Mouse (Mus musculus): ENCODE results near the gene Vmn1r172. TPM values are rescaled to one million over a fixed set of nuclear protein-coding genes. Genes with fewer than 3 reads are reported as not detected.
"Not testable (repeated sequence)": the region's sequence is repeated elsewhere in the genome, so short reads cannot be mapped to it uniquely, and the experiment has no call there.

The Vmn1r172 gene
- polyA plus RNA-seq (2015; fragmentation: Nextera tagmentation; extraction: Ambion mirVana): not detected in 2 replicates

- Histone ChIP-seq H3K27me3 (ENCODE audit: insufficient read depth, low read length) (no peaks in the 10 kb centered on the region), H3K27ac (no peak within 1 kb of the TSS), H3K36me3 (ENCODE audit: insufficient read depth, low read length) (no peaks in the 10 kb centered on the region), H3K9me3 (replicated peaks; ENCODE audit: low read length) (no peaks in the 10 kb centered on the region), H3K4me2 (ENCODE audit: low read length) (no peak within 1 kb of the TSS), H3K4me1 (replicated peaks; ENCODE audit: insufficient read depth, low read length) (no peaks in the 10 kb centered on the region), H3K9ac (ENCODE audit: low read depth, low read length) (no peak within 1 kb of the TSS), H3K4me3 (replicated peaks; ENCODE audit: low read depth, low read length) (no peak within 1 kb of the TSS)
- DNase-seq (ENCODE audit: low spot score): no peak
- TF ChIP-seq CTCF (IDR thresholded peaks at IDR 0.05; ENCODE audit: low read depth): no peak
- no peak for ATAC-seq (replicated peaks; ENCODE audit: low FRiP score, low read depth)
- 70% methylated on average over 2 of the region's 2 CpGs for WGBS
Measured at GRCm38 (mm10) chr7:23658016-23658415, at the start of gene Vmn1r172. Gene Vmn1r172 (plus strand): TSS chr7:23658316.

- TF ChIP-seq CTCF (IDR thresholded peaks at IDR 0.05; ENCODE audit: low read depth): no peak
- Histone ChIP-seq H3K27ac (no peak within 1 kb of the TSS), H3K4me1 (replicated peaks; ENCODE audit: insufficient read depth, low read length) (no peaks in the 10 kb centered on the region), H3K4me3 (replicated peaks; ENCODE audit: low read depth, low read length) (no peak within 1 kb of the TSS), H3K9me3 (replicated peaks; ENCODE audit: low read length) (no peaks in the 10 kb centered on the region), H3K9ac (ENCODE audit: low read depth, low read length) (no peak within 1 kb of the TSS), H3K4me2 (ENCODE audit: low read length) (no peak within 1 kb of the TSS), H3K36me3 (ENCODE audit: insufficient read depth, low read length) (no peaks in the 10 kb centered on the region), H3K27me3 (ENCODE audit: insufficient read depth, low read length) (no peaks in the 10 kb centered on the region)
- ATAC-seq (replicated peaks; ENCODE audit: low FRiP score, low read depth) (no peak), DNase-seq (ENCODE audit: low spot score) (no peak)
Measured at GRCm38 (mm10) chr7:23630422-23630821, 27.7 kb upstream of the Vmn1r172 start, which contains the start of gene Vmn1r171. Gene Vmn1r171 (plus strand): TSS chr7:23630722.

DNA sequence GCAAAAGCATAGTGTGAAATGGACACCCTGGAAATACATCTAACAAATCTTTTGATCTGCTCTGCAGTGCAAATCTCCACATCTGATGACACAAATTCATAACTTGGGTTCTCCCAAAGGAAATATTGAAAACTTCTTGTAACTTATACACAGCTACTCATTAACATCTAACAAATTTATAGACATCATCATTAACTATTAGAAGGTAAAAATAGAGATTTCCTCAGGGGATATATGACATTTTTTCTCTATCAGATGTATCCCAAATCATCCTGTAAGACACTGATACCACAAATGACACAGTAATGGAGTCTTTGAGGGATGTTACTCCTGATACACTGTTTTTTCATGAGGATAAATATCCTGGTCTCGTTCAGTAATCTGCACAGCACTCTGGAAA, 42.3 kb downstream of the Vmn1r172 start, which contains the start of gene Vmn1r173:
Gene Vmn1r173, plus strand, starts transcription at position 301 of the 400 bp plus-strand sequence.
- H3K27ac ChIP-seq; H3K27me3 ChIP-seq (ENCODE audit: insufficient read depth, low read length); H3K4me1 ChIP-seq (replicated peaks; ENCODE audit: insufficient read depth, low read length); ATAC-seq (replicated peaks; ENCODE audit: low FRiP score, low read depth); H3K4me2 ChIP-seq (ENCODE audit: low read length); H3K9me3 ChIP-seq (replicated peaks; ENCODE audit: low read length); H3K36me3 ChIP-seq (ENCODE audit: insufficient read depth, low read length); H3K9ac ChIP-seq (ENCODE audit: low read depth, low read length); DNase-seq (ENCODE audit: low spot score); H3K4me3 ChIP-seq (replicated peaks; ENCODE audit: low read depth, low read length): not testable (repeated sequence)
- 57% methylated on average over 1 of the region's 1 CpGs for WGBS

Other genes with a start within 250 kb of the Vmn1r172 start
- not detected in 2 replicates for gene Vmn1r167, start 151.1 kb upstream of the Vmn1r172 start, polyA plus RNA-seq (2015; fragmentation: Nextera tagmentation; extraction: Ambion mirVana)
- not detected in 2 replicates for gene Vmn1r168, start 118.6 kb upstream of the Vmn1r172 start, polyA plus RNA-seq (2015; fragmentation: Nextera tagmentation; extraction: Ambion mirVana)
- not detected in 2 replicates for gene Vmn1r169, start 82.8 kb upstream of the Vmn1r172 start, polyA plus RNA-seq (2015; fragmentation: Nextera tagmentation; extraction: Ambion mirVana)
- not detected in 2 replicates for gene Vmn1r170, start 52.1 kb upstream of the Vmn1r172 start, polyA plus RNA-seq (2015; fragmentation: Nextera tagmentation; extraction: Ambion mirVana)
- gene Vmn1r171, start 27.6 kb upstream of the Vmn1r172 start, polyA plus RNA-seq (2015; fragmentation: Nextera tagmentation; extraction: Ambion mirVana): not detected in 2 replicates
- gene Vmn1r173, start 42.4 kb downstream of the Vmn1r172 start, polyA plus RNA-seq (2015; fragmentation: Nextera tagmentation; extraction: Ambion mirVana): not detected in 2 replicates
- gene Vmn1r174, start 94.0 kb downstream of the Vmn1r172 start, polyA plus RNA-seq (2015; fragmentation: Nextera tagmentation; extraction: Ambion mirVana): not detected in 2 replicates
- gene Vmn1r175, start 152.3 kb downstream of the Vmn1r172 start, polyA plus RNA-seq (2015; fragmentation: Nextera tagmentation; extraction: Ambion mirVana): not detected in 2 replicates
- gene Vmn1r176, start 179.1 kb downstream of the Vmn1r172 start, polyA plus RNA-seq (2015; fragmentation: Nextera tagmentation; extraction: Ambion mirVana): not detected in 2 replicates
- not detected in 2 replicates for gene Vmn1r177, start 208.1 kb downstream of the Vmn1r172 start, polyA plus RNA-seq (2015; fragmentation: Nextera tagmentation; extraction: Ambion mirVana)
- gene Vmn1r178, start 233.7 kb downstream of the Vmn1r172 start, polyA plus RNA-seq (2015; fragmentation: Nextera tagmentation; extraction: Ambion mirVana): not detected in 2 replicates

All from kidney, postnatal 0 days (tissue).